Mouse (Mus musculus) liver, postnatal 0 days (tissue): ENCODE data around the gene Nr1h4.

Experiments used
- CTCF ChIP-seq: sonication (generic); IDR thresholded peaks from 2 replicates; pipeline ENCODE4 v1.5.1; 2016; ENCODE audit warnings: antibody characterized with exemption, low read depth
- EP300 ChIP-seq: IDR thresholded peaks from 2 replicates; pipeline ENCODE4 v1.6.1; 2016; ENCODE audit warnings: antibody characterized with exemption, low read depth, mild to moderate bottlenecking

DNA sequence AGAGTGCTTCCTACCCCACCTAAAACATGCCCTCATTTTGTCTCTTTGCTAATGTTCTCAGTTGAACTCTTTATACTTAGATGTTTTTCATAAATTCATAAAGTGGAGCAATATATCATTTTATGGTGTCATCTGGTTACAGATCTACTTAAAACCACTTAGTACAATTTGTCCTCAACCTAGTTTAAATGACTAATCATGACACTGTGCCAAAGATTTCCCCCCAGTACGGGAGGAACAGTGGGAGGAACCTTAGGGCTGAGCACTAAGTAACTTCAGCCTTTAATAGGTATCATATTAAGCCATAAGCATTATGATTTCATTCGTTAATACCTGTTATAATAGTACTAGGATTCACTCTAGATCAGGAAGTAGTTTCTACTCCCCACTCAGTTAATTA, 17.6 kb downstream of the Nr1h4 start:
- no peak for TF ChIP-seq CTCF
- no peak for TF ChIP-seq EP300
